Mouse (Mus musculus) adipose tissue, adult 10 weeks (tissue): ENCODE measurements around the gene Atg4a. TPM values are rescaled to one million over a fixed set of nuclear protein-coding genes. Genes with fewer than 3 reads are reported as not detected.

Source experiments
- polyA plus RNA-seq: library from polyadenylated mRNA; stranded (reverse); fragments of 350-450 nt; fragmentation: Illumina TruSeq; extraction: RNeasy Lipid Tissue Mini Kit (QIAGEN cat#74804); gene quantifications from one replicate; pipeline ENCODE4 v1.2.3, GENCODE M21; 2014; ENCODE audit warnings: low read depth, low replicate concordance

Gene Atg4a
- polyA plus RNA-seq: 187 TPM

GRCm38 (mm10) chrX:140956272-140956940 is at the start of gene Atg4a, which contains the start of gene Psmd10:
TSS of gene Atg4a (plus strand) at chrX:140956907.
TSS of gene Psmd10 (minus strand) at chrX:140956728.

DNA sequence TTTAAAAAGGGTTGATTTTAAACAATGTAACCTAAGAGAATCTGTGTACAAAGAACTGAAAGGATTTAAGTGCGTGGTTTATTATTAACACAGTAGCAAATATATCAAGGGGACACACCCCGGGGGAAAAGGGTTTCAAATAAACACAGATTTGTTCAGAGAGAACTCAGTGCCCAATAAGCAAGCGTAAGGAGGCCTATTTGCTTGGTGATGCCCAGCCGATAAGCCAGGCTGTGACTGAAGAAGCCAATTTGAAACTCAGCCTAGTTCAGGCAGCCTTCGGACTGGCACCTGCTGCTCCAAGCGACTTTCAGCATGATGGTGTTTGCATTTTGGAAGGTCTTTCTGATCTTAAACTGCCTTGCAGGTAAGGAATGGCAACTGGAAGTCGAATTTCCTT is 49.3 kb upstream of the Atg4a start, which contains the start of gene Vsig1:
TSS of gene Vsig1 (plus strand) at position 249 of the 400 bp plus-strand sequence.

Other genes with a start within 250 kb of the Atg4a start
- gene Tex13b, start 143.5 kb upstream of the Atg4a start, polyA plus RNA-seq: 0.30 TPM
- gene Vsig1, start 49.3 kb upstream of the Atg4a start, polyA plus RNA-seq: 8.6 TPM
- gene Psmd10, start 179 bp upstream of the Atg4a start, polyA plus RNA-seq: 50.3 TPM